Mouse (Mus musculus): Measurements from ENCODE around the gene Riox1. TPM values are rescaled to one million over a fixed set of nuclear protein-coding genes. Genes with fewer than 3 reads are reported as not detected.

The Riox1 gene
- polyA plus RNA-seq, 1 experiment from 2014 or later, result 10.6 TPM

DNA sequence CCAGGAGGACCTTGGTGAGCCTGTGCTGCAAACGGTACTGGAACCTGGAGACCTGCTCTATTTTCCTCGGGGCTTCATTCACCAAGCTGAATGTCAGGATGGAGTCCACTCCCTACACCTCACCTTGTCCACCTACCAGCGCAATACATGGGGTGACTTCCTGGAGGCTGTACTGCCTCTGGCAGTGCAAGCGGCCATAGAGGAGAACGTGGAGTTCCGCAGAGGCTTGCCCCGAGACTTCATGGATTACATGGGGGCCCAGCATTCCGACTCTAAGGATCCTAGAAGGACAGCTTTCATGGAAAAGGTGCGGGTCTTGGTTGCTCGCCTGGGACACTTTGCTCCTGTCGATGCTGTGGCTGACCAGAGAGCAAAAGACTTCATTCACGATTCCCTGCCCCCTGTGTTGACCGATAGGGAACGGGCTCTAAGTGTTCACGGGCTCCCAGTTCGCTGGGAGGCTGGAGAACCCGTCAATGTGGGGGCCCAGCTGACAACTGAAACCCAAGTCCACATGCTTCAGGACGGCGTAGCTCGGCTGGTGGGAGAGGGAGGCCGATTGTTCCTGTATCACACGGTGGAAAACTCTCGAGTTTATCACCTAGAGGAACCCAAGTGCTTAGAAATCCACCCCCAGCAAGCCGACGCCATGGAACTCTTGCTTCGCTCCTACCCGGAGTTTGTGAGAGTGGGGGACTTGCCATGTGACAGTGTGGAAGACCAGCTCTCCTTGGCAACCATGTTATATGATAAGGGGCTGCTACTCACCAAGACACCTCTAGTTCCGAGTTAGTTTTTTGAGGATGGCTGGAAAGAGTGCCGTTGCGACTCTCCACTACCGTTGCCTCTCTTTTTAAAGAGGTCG lies 1.5 kb downstream of the Riox1 start:
- peak overlapping the region; percentile 79 for H3K4me2 ChIP-seq
- 67% methylated on average over 32 of the region's 32 CpGs for WGBS
- no peak for ATAC-seq (replicated peaks)
- no peaks in the 10 kb centered on the region for H3K9me3 ChIP-seq
- peak overlapping the region; percentile 81; the same call in 1 of the 2 replicates for H3K27ac ChIP-seq
- no peaks in the 10 kb centered on the region for H3K27me3 ChIP-seq (replicated peaks)
- H3K4me1 ChIP-seq, result peaks cover 35% of the 10 kb centered on the region
- 0 out of 2 replicates have a peak, but pooled peaks cover 6% of the 10 kb centered on the region for H3K36me3 ChIP-seq (replicated peaks)
- peak overlapping the region; percentile 81 for H3K4me3 ChIP-seq
- peak overlapping the region; percentile 79 for H3K9ac ChIP-seq

DNA sequence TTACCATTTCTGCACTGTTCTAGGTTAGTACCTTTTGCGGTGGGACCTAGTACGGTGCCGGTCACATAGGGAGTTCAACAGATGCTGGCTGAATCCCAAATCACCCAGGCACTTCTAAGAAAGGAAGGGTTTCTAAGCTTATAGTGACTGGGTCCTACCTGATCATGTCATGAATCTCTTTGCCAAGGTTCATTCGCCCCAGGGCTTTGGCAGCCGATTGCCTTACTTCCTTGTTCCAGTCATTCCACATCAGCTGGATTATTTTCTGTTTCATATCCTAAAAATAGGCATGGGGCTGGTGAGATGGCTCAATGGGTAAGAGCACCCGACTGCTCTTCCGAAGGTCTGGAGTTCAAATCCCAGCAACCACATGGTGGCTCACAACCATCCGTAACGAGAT lies 7.9 kb downstream of the Riox1 start:
- Histone ChIP-seq H3K9ac (no peak overlapping the region), H3K36me3 (replicated peaks) (0 out of 2 replicates have a peak, but pooled peaks cover 7% of the 10 kb centered on the region), H3K27me3 (replicated peaks) (no peaks in the 10 kb centered on the region), H3K4me3 (no peak overlapping the region), H3K4me1 (peaks cover 8% of the 10 kb centered on the region), H3K4me2 (no peak overlapping the region), H3K9me3 (no peaks in the 10 kb centered on the region), H3K27ac (no peak overlapping the region)
- 91% methylated on average over 9 of the region's 9 CpGs for WGBS
- ATAC-seq (replicated peaks), result no peak

DNA sequence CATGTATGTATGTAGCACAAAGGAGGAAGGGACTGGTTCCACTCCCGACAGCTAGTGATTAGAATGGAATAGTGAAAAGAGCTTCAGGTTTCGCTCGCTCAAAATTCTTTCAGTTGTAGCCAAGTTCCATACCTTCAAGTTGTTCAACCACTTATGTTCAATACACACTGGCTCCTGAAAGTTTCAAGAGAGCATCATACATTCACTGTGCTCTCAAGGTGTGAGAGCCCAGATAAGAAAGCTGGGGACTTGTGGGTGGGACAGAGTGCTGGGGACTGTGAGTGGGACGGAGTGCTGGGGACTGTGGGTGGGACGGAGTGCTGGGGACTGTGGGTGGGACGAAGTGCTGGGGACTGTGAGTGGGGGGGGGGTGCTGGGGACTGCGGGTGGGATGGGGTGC lies 14.8 kb downstream of the Riox1 start:
- no peaks in the 10 kb centered on the region for H3K4me1 ChIP-seq
- H3K27ac ChIP-seq, result no peak overlapping the region
- H3K4me2 ChIP-seq, result no peak overlapping the region
- H3K27me3 ChIP-seq (replicated peaks), result no peaks in the 10 kb centered on the region
- H3K4me3 ChIP-seq, result no peak overlapping the region
- H3K9ac ChIP-seq, result no peak overlapping the region
- ATAC-seq (replicated peaks), result no peak
- 84% methylated on average over 7 of the region's 7 CpGs for WGBS
- H3K9me3 ChIP-seq, result no peaks in the 10 kb centered on the region
- no peaks in the 10 kb centered on the region for H3K36me3 ChIP-seq (replicated peaks)

DNA sequence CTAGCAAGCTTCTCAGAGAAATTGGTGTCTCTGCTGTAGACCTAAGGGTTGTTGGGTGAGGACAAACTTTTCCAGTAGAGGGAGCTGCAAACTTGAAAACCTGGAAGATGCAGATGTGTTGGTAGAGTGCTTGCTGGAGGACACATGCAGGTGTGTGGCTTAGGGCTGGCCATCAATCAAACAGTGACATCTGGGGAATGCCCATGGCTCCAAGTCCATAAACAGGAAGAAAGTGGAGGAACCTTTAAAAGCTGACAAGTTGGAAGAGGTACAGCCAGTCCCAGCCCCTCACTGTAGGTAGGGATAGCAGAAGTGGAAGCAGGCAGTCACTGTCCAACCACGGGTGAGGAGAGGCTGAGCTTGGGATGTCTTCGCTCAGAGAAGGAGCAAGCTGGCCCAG lies 21.7 kb downstream of the Riox1 start:
- Histone ChIP-seq H3K27me3 (replicated peaks) (no peaks in the 10 kb centered on the region), H3K4me3 (no peak overlapping the region), H3K4me2 (no peak overlapping the region), H3K9me3 (no peaks in the 10 kb centered on the region), H3K36me3 (replicated peaks) (no peaks in the 10 kb centered on the region), H3K9ac (no peak overlapping the region), H3K4me1 (no peaks in the 10 kb centered on the region), H3K27ac (no peak overlapping the region)
- no peak for ATAC-seq (replicated peaks)
- WGBS, result 87% methylated on average over 2 of the region's 2 CpGs

DNA sequence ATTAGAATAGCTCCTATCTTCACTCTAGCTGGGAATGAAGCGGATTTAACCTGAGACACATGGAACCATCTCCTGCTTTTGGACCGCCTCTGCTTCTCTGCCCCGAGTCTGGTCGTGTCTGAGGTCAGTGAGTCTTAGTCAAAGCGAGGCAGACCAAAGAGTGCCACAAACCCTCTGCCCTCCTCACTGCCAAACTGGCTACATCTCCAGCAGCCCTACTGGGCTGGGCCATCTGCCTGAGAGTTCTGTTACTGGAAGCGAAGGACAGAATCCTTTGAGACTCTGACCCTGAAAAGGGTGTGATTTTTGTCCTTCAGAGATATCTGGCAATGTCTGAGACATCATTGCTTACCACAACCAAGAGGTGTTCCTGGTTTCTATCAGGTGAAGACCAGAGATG lies 28.5 kb downstream of the Riox1 start:
- H3K36me3 ChIP-seq (replicated peaks), result no peaks in the 10 kb centered on the region
- no peaks in the 10 kb centered on the region for H3K9me3 ChIP-seq
- no peak overlapping the region for H3K9ac ChIP-seq
- no peaks in the 10 kb centered on the region for H3K27me3 ChIP-seq (replicated peaks)
- H3K27ac ChIP-seq, result no peak overlapping the region
- ATAC-seq (replicated peaks), result no peak
- no peak overlapping the region for H3K4me3 ChIP-seq
- H3K4me2 ChIP-seq, result no peak overlapping the region
- no peaks in the 10 kb centered on the region for H3K4me1 ChIP-seq
- WGBS, result 92% methylated on average over 6 of the region's 6 CpGs

DNA sequence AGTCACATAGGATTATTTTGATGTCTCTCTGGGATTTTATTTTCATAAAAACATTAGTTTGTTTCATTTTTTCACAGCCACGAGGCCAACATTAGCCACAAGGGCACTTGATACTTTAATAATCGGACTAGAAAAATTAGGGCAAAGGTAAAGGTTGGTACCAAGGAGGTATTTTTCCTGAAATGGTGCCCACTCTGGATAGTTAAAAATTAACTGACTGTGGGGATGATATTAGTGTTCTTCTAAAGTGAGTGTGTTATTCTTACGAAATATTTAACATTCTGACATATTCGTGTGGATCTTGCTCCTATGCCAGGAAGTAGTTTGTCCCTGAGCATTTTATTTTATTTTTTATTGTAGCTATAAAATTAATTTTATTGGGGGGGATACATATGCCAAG lies 31.2 kb downstream of the Riox1 start:
- Histone ChIP-seq H3K9ac (no peak overlapping the region), H3K27me3 (replicated peaks) (no peaks in the 10 kb centered on the region), H3K36me3 (replicated peaks) (no peaks in the 10 kb centered on the region), H3K4me1 (no peaks in the 10 kb centered on the region), H3K4me3 (no peak overlapping the region), H3K4me2 (no peak overlapping the region), H3K27ac (no peak overlapping the region), H3K9me3 (no peaks in the 10 kb centered on the region)
- WGBS, result 90% methylated on average over 4 of the region's 4 CpGs
- ATAC-seq (replicated peaks), result no peak

DNA sequence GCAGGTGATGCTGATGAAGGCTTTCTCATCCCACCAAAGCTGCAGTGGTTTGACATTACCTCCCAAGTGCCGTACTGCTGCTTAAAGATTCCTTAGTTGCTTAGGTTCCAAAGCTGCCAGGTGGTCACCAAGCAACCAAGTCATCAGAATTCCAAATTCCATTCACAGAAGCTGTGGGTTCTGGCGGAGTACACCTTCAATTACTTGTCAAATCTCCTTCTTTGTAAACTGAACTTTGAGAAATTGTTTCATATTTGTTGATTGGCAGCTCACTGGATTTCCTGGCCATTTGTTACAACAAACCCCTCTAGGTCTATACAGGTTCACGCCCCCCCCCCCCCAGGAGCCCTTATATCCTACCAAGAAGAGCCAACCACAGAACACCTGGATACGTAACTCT lies 34.3 kb downstream of the Riox1 start, which contains the start of gene Heatr4:
TSS of gene Heatr4 (minus strand) at position 101 of the 400 bp plus-strand sequence.
- Histone ChIP-seq H3K27ac (no peak within 1 kb of the TSS), H3K9ac (no peak within 1 kb of the TSS), H3K36me3 (replicated peaks) (no peaks in the 10 kb centered on the region), H3K9me3 (no peaks in the 10 kb centered on the region), H3K4me3 (no peak within 1 kb of the TSS), H3K4me2 (no peak within 1 kb of the TSS), H3K4me1 (peaks cover 9% of the 10 kb centered on the region), H3K27me3 (replicated peaks) (no peaks in the 10 kb centered on the region)
- no peak for ATAC-seq (replicated peaks)
- WGBS, result 74% methylated on average over 4 of the region's 4 CpGs

DNA sequence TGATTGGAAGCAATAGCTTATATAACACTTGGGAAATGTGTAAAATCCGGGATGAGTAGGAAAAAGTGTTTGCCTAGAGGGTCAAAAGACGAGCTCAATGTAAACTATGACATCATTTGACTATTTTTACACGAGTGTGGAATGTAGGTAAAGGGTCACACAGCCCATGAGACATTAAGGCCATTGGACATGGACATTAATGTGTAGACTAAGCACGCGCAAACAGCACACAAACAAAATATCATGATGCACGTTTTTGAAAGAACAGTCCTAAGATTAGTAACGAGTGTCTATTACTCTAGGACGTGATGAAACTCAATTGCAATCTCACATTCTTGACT lies 36.8 kb downstream of the Riox1 start:
- WGBS, result 43% methylated on average over 8 of the region's 8 CpGs
- Histone ChIP-seq H3K9ac (peak overlapping the region; percentile 67; the same call in 1 of the 2 replicates), H3K27ac (peak overlapping the region; percentile 92), H3K36me3 (replicated peaks) (no peaks in the 10 kb centered on the region), H3K27me3 (replicated peaks) (no peaks in the 10 kb centered on the region), H3K4me1 (peaks cover 9% of the 10 kb centered on the region), H3K9me3 (no peaks in the 10 kb centered on the region), H3K4me2 (peak overlapping the region; percentile 61), H3K4me3 (peak overlapping the region; percentile 59)
- ATAC-seq (replicated peaks), result no peak

DNA sequence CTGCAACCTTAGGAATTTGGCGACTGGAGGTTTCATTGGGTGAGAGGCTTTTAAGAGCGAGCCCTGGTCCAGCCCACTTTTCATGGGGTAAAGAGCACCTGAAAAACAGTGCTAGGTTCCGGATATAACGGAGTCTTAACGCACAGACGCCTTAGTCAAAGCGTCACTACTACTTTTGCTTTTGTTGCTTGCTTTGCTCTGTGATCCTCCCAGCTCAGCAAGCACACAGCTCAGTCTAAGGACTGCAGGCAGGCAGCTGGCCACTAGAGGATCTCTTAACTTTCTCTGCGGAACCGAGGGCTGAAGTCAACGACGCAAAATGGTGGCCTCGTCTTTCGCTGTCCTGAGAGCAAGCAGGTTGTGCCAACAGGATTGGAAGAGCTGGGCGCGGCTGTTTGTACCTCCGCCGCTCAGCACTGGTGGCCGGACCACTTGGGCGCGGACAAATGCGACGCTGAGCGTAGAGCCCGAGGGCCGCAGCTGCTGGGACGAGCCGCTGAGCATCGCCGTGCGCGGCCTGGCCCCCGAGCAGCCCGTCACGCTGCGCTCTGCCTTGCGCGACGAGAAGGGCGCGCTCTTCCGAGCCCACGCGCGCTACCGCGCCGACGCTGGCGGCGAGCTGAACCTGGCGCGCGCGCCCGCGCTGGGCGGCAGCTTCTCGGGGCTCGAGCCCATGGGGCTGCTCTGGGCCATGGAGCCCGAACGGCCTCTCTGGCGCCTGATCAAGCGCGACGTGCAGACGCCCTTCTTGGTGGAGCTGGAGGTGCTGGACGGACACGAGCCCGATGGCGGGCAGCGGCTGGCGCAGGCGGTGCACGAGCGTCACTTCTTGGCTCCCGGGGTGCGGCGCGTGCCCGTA lies 37.4 kb downstream of the Riox1 start, which contains the start of gene Acot2:
TSS of gene Acot2 (plus strand) at position 279 of the 859 bp plus-strand sequence.
- Histone ChIP-seq H3K36me3 (replicated peaks) (no peaks in the 10 kb centered on the region), H3K4me1 (peaks cover 9% of the 10 kb centered on the region), H3K27ac (peak within 1 kb of the TSS; percentile 92), H3K27me3 (replicated peaks) (no peaks in the 10 kb centered on the region), H3K9me3 (no peaks in the 10 kb centered on the region), H3K9ac (peak within 1 kb of the TSS; percentile 67), H3K4me2 (peak within 1 kb of the TSS; percentile 61), H3K4me3 (peak within 1 kb of the TSS; percentile 59)
- WGBS, result under 1% methylated on average over 80 of the region's 80 CpGs
- peak; percentile 95 for ATAC-seq (replicated peaks)

DNA sequence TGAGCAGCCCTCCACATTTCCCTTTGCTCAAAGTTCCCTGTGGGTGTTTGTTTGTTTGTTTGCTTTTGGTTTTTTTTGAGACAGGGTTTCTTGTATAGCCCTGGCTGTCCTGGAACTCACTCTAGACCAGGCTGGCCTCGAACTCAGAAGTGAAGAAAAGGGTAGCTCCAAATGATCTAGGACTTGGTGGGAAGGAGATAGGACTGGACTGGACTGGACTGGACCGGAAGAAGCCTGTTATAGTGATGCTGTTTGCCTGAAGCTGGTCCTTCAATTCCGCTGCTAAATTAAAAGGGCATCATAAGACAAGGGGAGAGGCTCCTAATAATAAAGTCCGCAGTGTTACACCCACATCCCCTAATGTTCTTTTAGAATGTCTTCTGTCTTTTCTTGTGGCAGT lies 38.1 kb downstream of the Riox1 start:
- WGBS, result 62% methylated on average over 4 of the region's 4 CpGs
- no peaks in the 10 kb centered on the region for H3K27me3 ChIP-seq (replicated peaks)
- H3K4me1 ChIP-seq, result peaks cover 9% of the 10 kb centered on the region
- ATAC-seq (replicated peaks), result no peak; the same call in 1 of the 2 replicates
- H3K4me3 ChIP-seq, result peak overlapping the region; percentile 59
- H3K27ac ChIP-seq, result peak overlapping the region; percentile 92
- peak overlapping the region; percentile 67 for H3K9ac ChIP-seq
- peak overlapping the region; percentile 61 for H3K4me2 ChIP-seq
- H3K36me3 ChIP-seq (replicated peaks), result no peaks in the 10 kb centered on the region
- no peaks in the 10 kb centered on the region for H3K9me3 ChIP-seq

DNA sequence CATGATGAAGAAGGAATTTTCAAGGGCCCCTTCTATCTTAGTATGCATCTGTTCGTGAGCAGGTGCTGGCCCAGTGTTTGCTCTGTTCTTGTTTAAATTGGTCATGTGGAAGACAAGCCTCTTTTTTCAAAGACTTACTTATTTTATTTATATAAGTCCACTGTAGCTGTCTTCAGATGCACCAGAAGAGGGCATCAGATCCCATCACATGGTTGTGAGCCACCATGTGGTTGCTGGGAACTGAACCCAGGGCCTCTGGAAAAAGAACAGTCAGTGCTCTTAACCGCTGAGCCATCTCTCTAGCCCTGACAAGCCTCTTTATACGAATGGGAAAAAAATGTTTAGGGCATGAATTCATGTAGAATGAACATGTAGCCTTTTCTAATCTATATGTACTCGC lies 39.0 kb downstream of the Riox1 start:
- Histone ChIP-seq H3K9me3 (no peaks in the 10 kb centered on the region), H3K4me2 (no peak overlapping the region), H3K27me3 (replicated peaks) (no peaks in the 10 kb centered on the region), H3K9ac (no peak overlapping the region), H3K4me3 (no peak overlapping the region), H3K36me3 (replicated peaks) (no peaks in the 10 kb centered on the region), H3K4me1 (peaks cover 9% of the 10 kb centered on the region), H3K27ac (no peak overlapping the region)
- 96% methylated on average over 4 of the region's 4 CpGs for WGBS
- ATAC-seq (replicated peaks), result no peak

DNA sequence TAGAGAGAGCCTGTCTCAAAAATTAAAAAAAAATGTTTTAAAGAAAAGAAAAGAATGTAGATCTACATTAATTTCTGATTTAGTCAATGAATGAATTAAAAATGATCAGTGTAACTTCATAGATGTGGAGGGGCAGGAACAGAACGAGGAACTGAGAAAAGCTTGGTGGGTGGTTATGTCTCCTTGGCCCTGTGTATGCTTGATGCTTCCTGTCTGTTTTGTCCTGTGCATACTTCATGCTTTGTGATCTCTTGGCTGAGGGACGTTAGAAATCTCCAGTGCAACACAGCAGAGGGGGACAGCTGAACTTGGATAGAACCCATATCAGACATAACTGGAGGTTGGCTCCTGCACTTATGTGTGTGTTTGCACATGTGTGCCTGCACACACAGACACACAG lies 46.8 kb downstream of the Riox1 start:
- H3K27me3 ChIP-seq (replicated peaks), result no peaks in the 10 kb centered on the region
- ATAC-seq (replicated peaks), result no peak
- H3K9me3 ChIP-seq, result no peaks in the 10 kb centered on the region

More for the DNA sequence above, 46.8 kb downstream of the Riox1 start:
- Histone ChIP-seq H3K4me2 (no peak overlapping the region), H3K36me3 (replicated peaks) (no peaks in the 10 kb centered on the region), H3K4me1 (no peaks in the 10 kb centered on the region), H3K9ac (no peak overlapping the region), H3K27ac (no peak overlapping the region), H3K4me3 (no peak overlapping the region)
- 65% methylated on average over 2 of the region's 2 CpGs for WGBS

All from midbrain, embryonic 15.5 days (tissue).